Mouse (Mus musculus) stomach, postnatal 0 days (tissue): ENCODE data around the gene Olfr156.

ENCODE experiments used
- CTCF ChIP-seq: IDR thresholded peaks from 2 replicates; pipeline ENCODE4 v1.5.1; 2016; ENCODE audit warnings: antibody characterized with exemption, low read depth, mild to moderate bottlenecking, moderate library complexity
- EP300 ChIP-seq: optimal IDR thresholded peaks from 2 replicates; pipeline ENCODE3; 2016; ENCODE audit warnings: antibody characterized with exemption

GRCm38 (mm10) chr4:43772304-43772703 lies 51.4 kb downstream of the Olfr156 start:
- no peak for TF ChIP-seq CTCF
- no peak for TF ChIP-seq EP300
